Mouse (Mus musculus) E14TG2a.4 (cell line): ENCODE measurements around the gene Rab31.

Experiments used
- CTCF ChIP-seq: conservative IDR thresholded peaks from 2 replicates; pipeline ENCODE4 v1.5.1; 2014; ENCODE audit warnings: low read length
- POU5F1 ChIP-seq: IDR thresholded peaks from 2 replicates; pipeline ENCODE4 v1.6.1; 2014; ENCODE audit warnings: low read length, borderline replicate concordance

DNA sequence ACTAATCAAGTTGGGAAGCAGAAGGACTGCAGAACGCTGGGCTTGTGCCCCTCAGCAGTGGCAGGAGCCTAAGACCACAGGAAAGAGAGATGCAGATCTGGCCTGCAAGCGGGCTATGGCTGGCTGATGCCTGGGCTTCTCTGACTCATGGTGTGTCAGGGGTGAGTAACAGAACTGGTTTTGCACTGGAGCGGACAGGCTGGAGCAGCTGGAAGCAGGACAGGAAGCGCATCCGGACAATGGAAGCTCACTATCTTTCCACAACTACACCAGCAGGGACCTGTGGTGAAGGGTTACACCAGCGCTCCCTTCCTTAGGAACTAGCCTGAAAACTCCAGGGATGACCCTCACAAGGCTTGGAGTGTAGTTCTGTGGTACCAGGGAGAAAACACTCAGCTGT, 34.9 kb downstream of the Rab31 start:
- no peak for TF ChIP-seq CTCF
- no peak for TF ChIP-seq POU5F1
